Mouse (Mus musculus) liver, embryonic 14.5 days (tissue): ENCODE data around the gene Wdr63.

Experiments
- CTCF ChIP-seq: IDR thresholded peaks from 2 replicates; pipeline ENCODE4 v1.5.1; 2016; ENCODE audit warnings: antibody characterized with exemption, low read depth, control low read depth
- EP300 ChIP-seq: IDR thresholded peaks from 2 replicates; pipeline ENCODE4 v1.6.1; 2016; ENCODE audit warnings: antibody characterized with exemption, low read depth

DNA sequence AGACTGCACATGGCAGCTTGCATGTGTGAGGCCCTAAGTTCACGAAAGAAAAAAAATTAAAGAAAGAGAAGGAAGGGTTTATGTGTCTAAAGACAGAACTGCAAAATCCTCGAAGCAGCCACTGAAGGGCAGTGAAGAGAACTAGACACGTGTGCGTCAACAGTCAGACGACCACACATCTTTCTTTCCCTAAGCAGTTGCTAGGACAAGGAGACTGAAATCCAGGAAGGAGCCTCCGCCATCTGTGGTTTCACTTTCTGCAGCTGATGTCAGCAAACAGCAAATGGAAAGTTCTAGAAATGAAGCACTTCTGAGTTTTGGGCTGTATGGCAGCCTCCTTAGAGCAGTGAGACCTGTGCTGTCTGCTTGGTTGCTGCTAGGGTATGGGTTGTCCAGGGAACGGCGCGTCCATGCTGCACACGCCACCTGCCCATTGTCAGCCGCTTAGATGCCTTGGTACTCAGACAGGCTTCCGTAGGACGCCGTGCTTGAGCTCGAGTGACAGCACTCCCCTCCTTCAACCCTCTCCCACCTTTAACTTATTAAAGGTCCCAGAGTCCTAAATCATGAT is 48.5 kb downstream of the Wdr63 start:
- TF ChIP-seq CTCF (no peak), EP300 (no peak)
